Mouse (Mus musculus): ENCODE results near the gene Igsf3. TPM values are rescaled to one million over a fixed set of nuclear protein-coding genes. Genes with fewer than 3 reads are reported as not detected.

The Igsf3 gene
- total and polyA plus RNA-seq, 3 experiments, result not detected

DNA sequence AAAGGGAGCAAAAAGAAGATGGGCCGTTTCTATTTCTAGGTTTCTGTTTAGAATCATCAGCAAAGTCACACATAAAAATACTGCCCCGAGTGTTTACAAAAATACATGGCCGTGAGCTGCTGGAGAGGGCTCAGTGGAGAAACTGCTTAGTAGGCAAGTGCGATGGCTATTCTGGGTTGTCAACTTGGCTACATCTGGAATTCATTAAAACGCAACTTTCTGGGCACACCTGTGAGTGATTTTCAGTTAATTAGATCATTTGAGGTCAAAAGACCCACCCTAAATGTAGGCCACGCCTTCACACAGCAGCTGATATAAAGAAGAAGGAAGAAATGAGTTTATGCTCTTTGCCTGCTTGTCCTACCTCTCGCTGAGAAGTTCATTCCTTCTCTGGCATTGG, 48.3 kb upstream of the Igsf3 start:
- Histone ChIP-seq H3K79me2 (ENCODE audit: control insufficient read depth, insufficient read depth, low read length, poor library complexity) (no peaks in the 10 kb centered on the region), H3K27ac (ENCODE audit: control insufficient read depth, low read depth, low read length) (no peak overlapping the region), H3K9ac (ENCODE audit: control insufficient read depth, low read depth, low read length, poor library complexity, severe bottlenecking) (no peak overlapping the region), H3K36me3 (ENCODE audit: control insufficient read depth in 1 of 2, insufficient read depth in 2 of 2, low read length in 2 of 2) (no peaks in the 10 kb centered on the region), H3K4me3 (ENCODE audit: control insufficient read depth in 1 of 2, insufficient read depth in 1 of 2, low read depth in 2 of 2, low read length in 2 of 2) (no peak overlapping the region), H3K27me3 (ENCODE audit: control insufficient read depth in 1 of 2, insufficient read depth in 2 of 2, low read length in 2 of 2) (no peaks in the 10 kb centered on the region), H3K4me1 (ENCODE audit: control insufficient read depth in 1 of 2, insufficient read depth in 2 of 2, low read length in 2 of 2) (no peaks in the 10 kb centered on the region), H3K9me3 (replicated peaks; ENCODE audit: insufficient read depth, low read length) (no peaks in the 10 kb centered on the region)
- no peak for TF ChIP-seq MAZ (IDR thresholded peaks at IDR 0.05; ENCODE audit: low read depth, low read length)
- DNase-seq (ENCODE audit: low read depth, low spot score), result no peak

DNA sequence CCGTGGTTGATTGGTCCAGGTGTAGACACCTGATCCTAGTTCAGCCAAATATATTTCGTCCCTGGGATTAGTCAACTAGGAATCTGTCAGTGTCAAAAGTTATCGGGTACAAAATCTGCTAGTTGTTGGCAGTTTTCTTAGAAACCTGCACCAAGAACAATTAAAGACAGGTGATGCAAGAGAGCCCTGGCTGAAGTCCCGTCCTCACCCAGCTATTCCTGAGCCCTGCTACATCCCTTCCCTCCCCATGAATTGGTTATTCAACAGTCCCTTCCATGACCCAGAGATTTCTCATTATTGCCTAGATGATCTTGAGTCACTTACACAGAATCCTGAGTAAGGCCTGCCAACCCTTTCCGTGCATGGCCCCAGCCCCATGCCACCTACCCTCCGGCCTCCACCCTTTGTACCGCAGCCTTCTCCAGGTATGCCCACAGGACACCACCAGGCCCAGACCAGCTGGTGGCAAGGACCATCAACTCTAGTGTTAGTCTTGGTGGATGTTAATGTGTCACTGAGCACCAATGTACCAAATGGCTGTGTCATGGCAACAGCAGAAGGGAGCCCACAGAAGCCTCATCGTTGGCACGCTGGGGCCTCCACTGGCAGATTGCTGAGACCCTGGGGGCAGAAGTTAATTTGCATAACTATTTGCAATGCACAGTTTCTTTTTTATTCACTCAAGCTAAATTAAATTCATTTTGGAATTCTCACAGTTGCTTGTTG, 33.5 kb upstream of the Igsf3 start:
- Histone ChIP-seq H3K9ac (ENCODE audit: control insufficient read depth, low read depth, low read length, poor library complexity, severe bottlenecking) (no peak overlapping the region), H3K36me3 (ENCODE audit: control insufficient read depth in 1 of 2, insufficient read depth in 2 of 2, low read length in 2 of 2) (no peaks in the 10 kb centered on the region), H3K27ac (ENCODE audit: control insufficient read depth, low read depth, low read length) (no peak overlapping the region), H3K9me3 (replicated peaks; ENCODE audit: insufficient read depth, low read length) (no peaks in the 10 kb centered on the region), H3K4me3 (ENCODE audit: control insufficient read depth in 1 of 2, insufficient read depth in 1 of 2, low read depth in 2 of 2, low read length in 2 of 2) (no peak overlapping the region), H3K4me1 (ENCODE audit: control insufficient read depth in 1 of 2, insufficient read depth in 2 of 2, low read length in 2 of 2) (no peaks in the 10 kb centered on the region), H3K79me2 (ENCODE audit: control insufficient read depth, insufficient read depth, low read length, poor library complexity) (no peaks in the 10 kb centered on the region), H3K27me3 (ENCODE audit: control insufficient read depth in 1 of 2, insufficient read depth in 2 of 2, low read length in 2 of 2) (no peaks in the 10 kb centered on the region)
- DNase-seq (ENCODE audit: low read depth, low spot score), result no peak
- no peak for TF ChIP-seq CHD1 (IDR thresholded peaks at IDR 0.05; ENCODE audit: low read depth, low read length)
- no peak for TF ChIP-seq TBP (IDR thresholded peaks at IDR 0.05; ENCODE audit: low read depth, low read length)
- TF ChIP-seq MEF2A (IDR thresholded peaks at IDR 0.05; ENCODE audit: extremely low read depth, insufficient replicate concordance, low read depth, low read length, poor library complexity, severe bottlenecking), result no peak
- no peak for TF ChIP-seq KAT2A (conservative IDR thresholded peaks at IDR 0.05; ENCODE audit: low read depth, low read length)
- TF ChIP-seq SMC3 (IDR thresholded peaks at IDR 0.05; ENCODE audit: low read depth, low read length), result no peak
- no peak for TF ChIP-seq JUND (IDR thresholded peaks at IDR 0.05; ENCODE audit: low read depth, low read length)
- TF ChIP-seq HCFC1 (IDR thresholded peaks at IDR 0.05; ENCODE audit: low read depth, low read length), result no peak
- TF ChIP-seq MAZ (IDR thresholded peaks at IDR 0.05; ENCODE audit: low read depth, low read length), result no peak
- no peak for TF ChIP-seq ZC3H11A (IDR thresholded peaks at IDR 0.05; ENCODE audit: low read depth, low read length)
- no peak for TF ChIP-seq CTCF (IDR thresholded peaks at IDR 0.05 in 2 of 3, conservative IDR thresholded peaks at IDR 0.05 in 1 of 3; ENCODE audit: control insufficient read depth in 1 of 3, insufficient read depth in 1 of 3, low read depth in 2 of 3, low read length in 3 of 3, poor library complexity in 1 of 3, severe bottlenecking in 1 of 3)
- no peak for TF ChIP-seq ETS1 (IDR thresholded peaks at IDR 0.05; ENCODE audit: low read depth, low read length)
- TF ChIP-seq RAD21 (IDR thresholded peaks at IDR 0.05; ENCODE audit: low read depth, low read length), result no peak

DNA sequence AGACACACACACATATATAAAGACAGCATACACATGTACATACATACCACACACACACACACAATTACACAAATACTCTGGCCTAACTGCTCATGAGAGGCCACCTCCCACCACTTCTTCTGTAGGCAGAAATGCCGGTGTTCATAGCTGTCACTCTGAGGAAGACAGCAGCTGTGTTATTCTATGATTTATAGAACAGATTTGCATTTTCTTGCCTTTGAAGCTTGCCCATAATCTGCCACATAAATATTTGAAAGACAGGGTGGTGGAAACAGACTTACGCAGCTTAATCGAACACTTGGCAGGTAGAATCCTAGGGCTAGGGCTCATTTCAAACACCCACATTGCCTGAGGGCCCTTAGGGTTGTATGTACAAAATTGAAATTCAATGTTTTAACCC, 32.6 kb upstream of the Igsf3 start:
- Histone ChIP-seq H3K4me3 (ENCODE audit: control insufficient read depth in 1 of 2, insufficient read depth in 1 of 2, low read depth in 2 of 2, low read length in 2 of 2) (no peak overlapping the region), H3K79me2 (ENCODE audit: control insufficient read depth, insufficient read depth, low read length, poor library complexity) (no peaks in the 10 kb centered on the region)
- TF ChIP-seq NELFE (IDR thresholded peaks at IDR 0.05; ENCODE audit: low read depth, low read length) (no peak), USF1 (IDR thresholded peaks at IDR 0.05; ENCODE audit: low read depth, low read length) (no peak), USF2 (IDR thresholded peaks at IDR 0.05; ENCODE audit: borderline replicate concordance in 1 of 2, insufficient read depth in 1 of 2, low read depth in 1 of 2, low read length in 2 of 2) (no peak), BHLHE40 (IDR thresholded peaks at IDR 0.05; ENCODE audit: borderline replicate concordance, low read depth, low read length) (no peak), ZC3H11A (IDR thresholded peaks at IDR 0.05; ENCODE audit: low read depth, low read length) (no peak), ZMIZ1 (IDR thresholded peaks at IDR 0.05; ENCODE audit: low read depth, low read length) (no peak)

More for the DNA sequence above, 32.6 kb upstream of the Igsf3 start:
- Histone ChIP-seq H3K4me1 (ENCODE audit: control insufficient read depth in 1 of 2, insufficient read depth in 2 of 2, low read length in 2 of 2) (no peaks in the 10 kb centered on the region), H3K27me3 (ENCODE audit: control insufficient read depth in 1 of 2, insufficient read depth in 2 of 2, low read length in 2 of 2) (no peaks in the 10 kb centered on the region), H3K9me3 (replicated peaks; ENCODE audit: insufficient read depth, low read length) (no peaks in the 10 kb centered on the region), H3K27ac (ENCODE audit: control insufficient read depth, low read depth, low read length) (no peak overlapping the region), H3K36me3 (ENCODE audit: control insufficient read depth in 1 of 2, insufficient read depth in 2 of 2, low read length in 2 of 2) (no peaks in the 10 kb centered on the region), H3K9ac (ENCODE audit: control insufficient read depth, low read depth, low read length, poor library complexity, severe bottlenecking) (no peak overlapping the region)
- DNase-seq (ENCODE audit: low read depth, low spot score), result no peak
